Mouse (Mus musculus) retina, adult 2 months (tissue): Measurements from ENCODE around the gene Col4a3.
A peak's percentile ranks its signal among the peaks of the same experiment; 100 is the strongest.

Source experiments
- DNase-seq: peaks from one replicate; pipeline ENCODE4 v3.0.0-alpha.2; 2012; ENCODE audit warnings: low read depth, low spot score

Gene Col4a3

DNA sequence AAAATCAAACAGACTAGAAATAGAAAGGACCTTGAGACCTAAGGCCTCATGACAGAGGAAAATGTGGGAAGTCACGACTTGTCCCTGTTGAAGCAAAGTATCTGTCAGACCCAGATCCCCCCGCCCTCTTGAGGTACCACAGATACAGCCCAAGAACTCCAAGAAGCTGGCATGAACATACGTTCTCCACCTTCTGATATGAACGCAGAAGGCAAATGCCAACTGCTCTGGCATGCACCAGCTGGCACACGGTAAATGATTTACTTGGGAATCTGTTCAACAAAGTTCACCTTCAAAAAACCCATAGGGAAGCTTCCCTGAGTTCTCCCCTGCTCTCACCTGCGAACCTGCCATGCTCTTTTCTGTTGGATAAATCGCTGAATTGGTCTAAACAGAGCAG, 19.1 kb downstream of the Col4a3 start:
- DNase-seq, result no peak

- DNase-seq, result no peak
These were observed 22.0 kb downstream of the Col4a3 start for GRCm38 (mm10) chr1:82608646-82609262.

GRCm38 (mm10) chr1:82612061-82612660, 25.4 kb downstream of the Col4a3 start:
- no peak for DNase-seq

DNA sequence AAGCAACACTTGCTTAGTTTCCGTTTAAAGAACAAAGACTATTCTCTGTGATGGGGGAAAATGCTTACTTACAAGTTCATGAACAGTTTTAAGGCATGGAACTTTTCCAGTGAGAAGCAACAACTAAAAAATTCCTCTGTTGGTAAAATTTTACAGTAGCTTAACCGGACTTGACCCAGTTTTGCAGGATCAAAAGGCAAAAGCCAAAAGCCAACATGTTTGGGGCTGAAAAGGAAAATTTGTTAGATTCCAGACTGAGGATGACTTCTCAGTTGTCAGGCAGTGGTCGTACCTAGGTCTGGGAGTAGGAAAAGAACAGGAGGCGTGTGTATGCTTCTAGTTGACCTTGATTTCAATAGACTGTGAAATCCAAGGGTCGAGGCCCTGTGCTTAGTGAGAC, 31.3 kb downstream of the Col4a3 start:
- no peak for DNase-seq

DNA sequence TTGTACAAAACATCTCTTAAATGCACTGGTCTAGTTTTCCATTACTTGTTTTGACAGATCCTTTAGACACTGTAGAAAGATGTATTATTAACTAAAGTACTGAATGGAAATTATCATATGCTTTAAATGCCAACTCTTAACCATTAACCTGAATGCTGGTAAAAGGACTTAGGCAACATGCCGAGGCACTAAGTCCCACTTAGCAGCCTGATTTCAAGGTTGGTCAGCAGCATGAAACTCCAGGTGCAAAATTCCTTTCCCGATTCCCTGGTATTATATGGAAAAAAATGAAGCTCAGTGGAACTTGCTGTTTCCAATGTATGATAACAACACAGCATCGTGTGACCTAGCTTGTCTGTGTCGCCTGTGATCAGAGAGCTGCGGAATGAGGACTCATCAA, 31.9 kb downstream of the Col4a3 start:
- no peak for DNase-seq

DNA sequence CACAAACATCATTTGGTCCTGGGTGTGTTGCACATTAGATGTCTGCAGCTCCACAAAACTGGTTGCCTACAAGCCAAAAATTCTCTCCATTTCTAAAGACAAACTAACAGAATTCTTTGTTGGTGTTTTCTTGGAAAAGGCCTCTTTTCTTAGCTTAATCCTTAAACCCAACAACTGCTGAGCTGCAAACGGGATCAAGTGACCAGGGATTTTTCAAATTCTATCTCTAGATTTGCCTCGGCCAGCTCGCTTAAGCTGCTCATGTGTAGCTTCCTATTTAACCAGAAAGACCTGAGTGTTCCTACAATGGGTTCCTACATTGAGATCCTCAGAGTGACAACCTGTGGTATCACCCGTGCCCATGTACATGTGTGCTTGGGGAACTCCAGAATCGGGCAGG, 33.3 kb downstream of the Col4a3 start:
- DNase-seq, result no peak

GRCm38 (mm10) chr1:82624934-82625333, 38.2 kb downstream of the Col4a3 start:
- no peak for DNase-seq

DNA sequence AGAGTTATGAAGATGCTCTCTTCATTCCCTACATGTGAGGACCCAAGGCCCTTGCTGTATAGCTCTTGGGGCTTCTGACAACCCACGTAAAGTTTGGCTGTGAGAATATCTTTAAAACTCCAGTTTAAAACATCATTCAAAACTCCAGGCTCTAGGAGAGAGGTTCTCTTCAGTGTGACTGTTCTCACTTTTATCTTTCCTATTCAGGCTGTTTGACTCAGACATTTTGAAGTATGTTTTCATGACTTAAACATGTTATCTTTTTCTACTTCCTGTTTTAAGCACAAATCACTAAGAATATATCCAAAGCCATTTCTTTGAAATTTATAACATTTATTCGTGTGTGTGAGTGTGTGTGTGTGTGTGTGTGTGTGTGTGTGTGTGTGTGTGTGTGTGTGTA, 38.8 kb downstream of the Col4a3 start:
- DNase-seq, result no peak

- no peak for DNase-seq
These were observed 40.9 kb downstream of the Col4a3 start for GRCm38 (mm10) chr1:82627652-82628051.

DNA sequence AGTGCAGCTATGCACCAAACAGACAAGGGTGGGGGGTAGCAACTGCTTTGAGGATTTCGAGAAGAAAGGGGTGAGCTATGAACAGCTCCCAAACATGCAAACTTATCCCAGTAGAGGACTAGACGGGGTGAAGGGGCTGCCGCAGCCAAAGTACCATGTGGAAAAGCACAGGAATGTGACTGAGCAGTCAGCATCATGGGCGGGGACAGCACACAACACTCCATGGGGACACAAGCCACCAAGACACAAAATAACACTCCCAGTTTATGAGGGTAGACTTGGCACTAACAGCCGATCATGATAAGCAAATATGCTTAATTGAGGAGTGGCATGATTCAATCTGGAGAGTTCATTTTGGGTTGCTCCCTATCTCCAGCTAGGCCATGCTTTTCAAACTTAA, 42.8 kb downstream of the Col4a3 start:
- DNase-seq, result no peak

- no peak for DNase-seq
These were observed 44.6 kb downstream of the Col4a3 start for GRCm38 (mm10) chr1:82631169-82631792.

GRCm38 (mm10) chr1:82634545-82635253, 48.0 kb downstream of the Col4a3 start:
- DNase-seq, result no peak

DNA sequence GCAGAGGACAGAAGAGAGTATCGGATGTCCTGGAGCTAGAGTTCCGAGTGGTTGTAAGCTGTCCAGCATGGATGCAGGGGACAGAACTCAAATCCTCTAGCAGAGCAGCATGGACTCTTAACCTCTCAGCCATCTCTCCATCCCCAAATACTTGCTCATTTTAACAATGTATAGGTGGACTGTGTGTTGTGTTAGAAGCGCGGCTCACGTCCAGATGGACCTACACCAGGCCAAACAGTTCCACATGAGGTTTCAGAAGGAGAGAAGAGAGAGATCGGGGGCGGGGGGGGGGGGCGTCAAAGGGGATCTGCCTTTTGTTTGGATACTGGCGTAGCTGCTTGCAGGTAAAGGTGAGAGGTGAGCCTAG, 48.5 kb downstream of the Col4a3 start:
- no peak for DNase-seq

- DNase-seq, result no peak
These were observed 49.6 kb downstream of the Col4a3 start for GRCm38 (mm10) chr1:82636321-82636720.

DNA sequence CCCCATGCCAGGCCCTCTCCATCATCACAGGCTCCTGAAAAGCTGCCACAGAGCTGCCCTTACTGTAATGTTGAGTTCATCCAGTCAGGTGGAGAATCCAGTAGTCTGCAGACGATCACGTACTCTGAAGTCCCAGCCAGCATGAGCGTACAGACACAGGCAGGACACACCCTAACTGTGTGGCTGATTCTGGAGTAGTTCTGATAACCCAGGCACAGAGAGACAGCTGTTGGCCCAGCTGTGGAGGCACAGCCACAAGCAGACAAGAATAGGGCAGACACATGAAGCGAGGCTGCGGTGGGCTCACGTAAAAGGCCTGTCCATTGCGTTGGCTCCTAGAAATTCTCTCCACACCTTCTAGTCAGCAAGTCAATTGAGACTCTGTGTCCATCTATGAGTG, 50.7 kb downstream of the Col4a3 start:
- DNase-seq, result no peak

DNA sequence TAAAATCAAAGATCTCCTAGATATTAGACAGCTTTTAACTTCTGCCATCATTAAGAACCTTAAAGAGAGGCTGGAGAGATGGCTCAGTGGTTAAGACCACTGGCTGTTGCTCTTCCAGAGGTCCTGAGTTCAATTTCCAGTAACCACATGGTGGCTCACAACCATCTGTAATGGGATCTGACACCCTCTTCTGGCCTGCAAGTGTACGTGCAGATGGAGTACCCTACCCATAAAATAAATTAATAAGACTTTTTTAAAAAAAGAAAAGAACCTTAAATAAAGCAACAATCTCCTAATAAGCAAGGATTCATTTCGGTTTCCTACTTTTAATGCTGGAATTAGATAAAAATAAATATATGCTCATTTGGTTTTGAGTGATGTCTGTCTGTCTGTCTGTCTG, 51.7 kb downstream of the Col4a3 start:
- no peak for DNase-seq

DNA sequence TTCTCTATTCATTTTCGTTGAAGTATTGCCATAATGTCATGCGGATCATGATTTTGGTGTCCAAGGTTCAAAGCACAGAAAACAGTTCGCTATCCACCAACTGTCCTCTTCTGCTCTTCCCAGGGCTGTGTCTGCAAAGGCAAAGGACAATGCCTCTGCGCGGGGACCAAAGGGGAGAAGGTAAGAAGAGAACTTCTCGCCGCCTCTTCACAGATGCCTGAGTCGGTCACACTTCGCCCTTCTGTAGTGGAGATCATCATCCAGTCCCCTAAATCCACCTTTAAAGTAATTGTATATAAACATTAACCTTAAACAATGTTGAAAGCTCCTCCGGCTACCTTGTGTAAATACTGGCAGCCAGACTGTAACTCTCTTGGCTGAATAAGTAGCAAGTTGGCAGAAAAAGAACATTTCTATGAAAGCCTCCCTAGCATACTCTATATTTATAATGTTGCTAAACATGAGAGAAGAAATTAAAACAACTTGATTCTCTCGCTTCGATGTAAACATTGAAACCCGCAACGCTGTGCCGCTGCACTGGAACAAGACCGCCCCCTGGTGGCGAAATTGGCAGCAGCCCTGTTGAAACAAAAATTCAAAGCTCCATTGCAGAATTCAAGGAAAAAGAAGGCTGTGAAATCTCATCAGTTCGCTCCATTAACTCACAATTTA, 54.7 kb downstream of the Col4a3 start:
- peak; percentile 32 for DNase-seq

- DNase-seq, result no peak
These were observed 61.3 kb downstream of the Col4a3 start for GRCm38 (mm10) chr1:82647989-82648388.

- no peak for DNase-seq
These were observed 64.1 kb downstream of the Col4a3 start for GRCm38 (mm10) chr1:82650868-82651267.

DNA sequence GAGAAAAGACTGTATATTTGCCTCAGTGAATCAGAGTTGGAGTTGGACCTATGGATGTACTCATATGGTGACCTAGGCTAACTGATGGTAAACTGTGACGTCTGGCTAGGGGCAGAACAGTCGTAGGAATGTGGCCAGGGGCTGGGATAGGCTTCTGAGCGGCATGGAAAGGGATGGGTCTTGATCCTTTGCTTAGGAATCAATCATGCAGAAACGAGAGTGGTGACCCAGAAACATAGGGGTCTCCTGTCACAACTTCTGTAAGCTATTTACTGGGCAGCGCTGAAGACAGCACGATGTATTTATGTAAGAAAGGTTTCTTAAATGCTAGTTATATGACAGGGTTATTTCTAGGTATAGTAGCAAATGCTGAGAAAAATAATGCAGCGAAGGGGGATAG, 67.3 kb downstream of the Col4a3 start:
- DNase-seq, result no peak

DNA sequence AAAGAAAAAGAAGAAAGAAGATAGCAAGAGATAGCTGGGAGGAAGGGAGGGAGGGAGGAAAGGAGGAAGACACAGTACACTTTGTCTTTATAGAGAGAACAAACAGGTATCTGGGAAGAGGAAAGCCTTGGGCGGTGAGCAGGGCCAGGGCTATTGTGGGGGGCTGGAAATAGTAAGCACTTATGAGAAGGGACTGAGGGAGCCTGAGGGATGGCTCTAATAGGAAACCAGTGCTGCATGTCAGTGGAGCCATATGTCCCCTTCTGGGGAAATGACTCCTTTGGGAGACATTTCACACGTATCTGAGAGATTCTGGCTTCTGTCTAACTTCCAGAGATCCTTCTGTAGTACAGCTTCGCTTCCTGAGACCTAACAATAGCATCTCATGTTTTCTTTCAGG, 69.7 kb downstream of the Col4a3 start:
- DNase-seq, result no peak

DNA sequence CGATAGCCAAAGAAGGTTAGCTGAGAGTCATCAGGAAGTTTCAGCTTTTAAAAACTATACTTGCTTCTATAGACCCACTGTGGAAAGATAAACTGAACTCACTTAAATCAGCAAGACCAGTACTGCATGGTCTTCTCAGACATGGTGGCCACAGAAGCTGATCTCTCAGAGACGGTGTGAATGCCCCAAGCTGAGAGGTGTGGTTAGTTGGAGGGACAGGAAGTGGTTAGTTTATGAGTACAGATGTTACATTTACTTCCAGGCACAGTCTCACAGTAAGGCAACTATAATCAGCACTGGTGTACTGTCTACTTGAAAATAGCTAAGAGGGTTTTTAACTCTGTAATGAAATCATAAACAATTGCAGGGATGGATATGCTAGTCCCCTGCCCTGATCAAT, 75.5 kb downstream of the Col4a3 start:
- DNase-seq, result no peak
